Mouse (Mus musculus): Measurements from ENCODE around the gene Csrnp2.

DNA sequence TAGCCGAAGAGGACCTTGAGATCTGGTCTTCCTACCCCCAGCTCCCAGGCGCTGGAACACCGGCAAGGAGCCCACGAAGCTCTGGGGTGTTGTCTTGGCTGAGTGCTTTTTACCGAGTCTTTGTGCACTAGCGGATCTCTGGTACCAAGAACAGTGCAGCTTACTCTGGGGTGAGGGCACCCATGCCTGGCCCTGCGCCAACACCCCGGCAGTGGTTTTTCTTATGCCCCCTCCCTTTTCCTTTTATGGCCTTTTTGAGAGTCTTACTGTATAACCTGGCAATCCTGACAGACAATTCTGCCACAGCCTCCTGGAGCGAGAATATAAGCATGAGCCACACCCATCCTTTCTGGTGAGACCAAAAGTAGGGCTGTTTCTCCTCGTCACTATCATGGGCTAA, 16.9 kb downstream of the Csrnp2 start:
- no peak for TF ChIP-seq CTCF (IDR thresholded peaks at IDR 0.05)
- TF ChIP-seq EP300 (IDR thresholded peaks at IDR 0.05): no peak

Measured in lung, postnatal 0 days (tissue).